Mouse (Mus musculus): ENCODE results near the gene Mei1. TPM values are rescaled to one million over a fixed set of nuclear protein-coding genes. Genes with fewer than 3 reads are reported as not detected.
"Not testable (repeated sequence)": the region's sequence is repeated elsewhere in the genome, so short reads cannot be mapped to it uniquely, and the experiment has no call there.

Gene Mei1
- polyA plus RNA-seq, 1 experiment from 2014 or later: not detected

GRCm38 (mm10) chr15:82073490-82073889 is 3.7 kb downstream of the Mei1 start:
- Histone ChIP-seq H3K9ac (ENCODE audit: low read length) (no peak overlapping the region), H3K27ac (ENCODE audit: low read length) (no peak overlapping the region), H3K9me3 (ENCODE audit: control insufficient read depth, low read length) (0 out of 2 replicates have a peak, but pooled peaks cover 5% of the 10 kb centered on the region), H3K4me1 (replicated peaks; ENCODE audit: control insufficient read depth, insufficient read depth, low read length) (no peaks in the 10 kb centered on the region), H3K4me2 (ENCODE audit: low read depth, low read length) (no peak overlapping the region), H3K27me3 (ENCODE audit: control insufficient read depth, insufficient read depth, low read depth, low read length) (peaks cover 27% of the 10 kb centered on the region), H3K36me3 (ENCODE audit: control insufficient read depth, insufficient read depth, low read length) (no peaks in the 10 kb centered on the region), H3K4me3 (ENCODE audit: low read length) (no peak overlapping the region)
- WGBS: 76% methylated on average over 7 of the region's 7 CpGs
- ATAC-seq (ENCODE audit: low read depth): no peak

GRCm38 (mm10) chr15:82079883-82080282 is 10.1 kb downstream of the Mei1 start:
- Histone ChIP-seq H3K36me3 (ENCODE audit: control insufficient read depth, insufficient read depth, low read length) (no peaks in the 10 kb centered on the region), H3K27me3 (ENCODE audit: control insufficient read depth, insufficient read depth, low read depth, low read length) (no peaks in the 10 kb centered on the region), H3K4me3 (ENCODE audit: low read length) (no peak overlapping the region), H3K4me1 (replicated peaks; ENCODE audit: control insufficient read depth, insufficient read depth, low read length) (no peaks in the 10 kb centered on the region), H3K9ac (ENCODE audit: low read length) (no peak overlapping the region), H3K27ac (ENCODE audit: low read length) (no peak overlapping the region), H3K9me3 (ENCODE audit: control insufficient read depth, low read length) (no peaks in the 10 kb centered on the region), H3K4me2 (ENCODE audit: low read depth, low read length) (no peak overlapping the region)
- no peak for ATAC-seq (ENCODE audit: low read depth)
- 49% methylated on average over 10 of the region's 10 CpGs for WGBS

GRCm38 (mm10) chr15:82081161-82081560 is 11.4 kb downstream of the Mei1 start:
- no peak overlapping the region for H3K4me2 ChIP-seq (ENCODE audit: low read depth, low read length)
- H3K27ac ChIP-seq (ENCODE audit: low read length): no peak overlapping the region
- H3K36me3 ChIP-seq (ENCODE audit: control insufficient read depth, insufficient read depth, low read length): no peaks in the 10 kb centered on the region
- H3K9me3 ChIP-seq (ENCODE audit: control insufficient read depth, low read length): no peaks in the 10 kb centered on the region
- H3K9ac ChIP-seq (ENCODE audit: low read length): no peak overlapping the region
- H3K27me3 ChIP-seq (ENCODE audit: control insufficient read depth, insufficient read depth, low read depth, low read length): no peaks in the 10 kb centered on the region
- H3K4me1 ChIP-seq (replicated peaks; ENCODE audit: control insufficient read depth, insufficient read depth, low read length): no peaks in the 10 kb centered on the region
- WGBS: 26% methylated on average over 7 of the region's 7 CpGs
- H3K4me3 ChIP-seq (ENCODE audit: low read length): no peak overlapping the region
- no peak for ATAC-seq (ENCODE audit: low read depth)

GRCm38 (mm10) chr15:82085606-82086005 is 15.8 kb downstream of the Mei1 start:
- Histone ChIP-seq H3K27ac (ENCODE audit: low read length) (no peak overlapping the region), H3K27me3 (ENCODE audit: control insufficient read depth, insufficient read depth, low read depth, low read length) (no peaks in the 10 kb centered on the region)
- no peak for ATAC-seq (ENCODE audit: low read depth)

GRCm38 (mm10) chr15:82086131-82086530 is 16.3 kb downstream of the Mei1 start:
- Histone ChIP-seq H3K9me3 (ENCODE audit: control insufficient read depth, low read length) (no peaks in the 10 kb centered on the region), H3K27me3 (ENCODE audit: control insufficient read depth, insufficient read depth, low read depth, low read length) (no peaks in the 10 kb centered on the region)
- 64% methylated on average over 12 of the region's 12 CpGs for WGBS

More at GRCm38 (mm10) chr15:82085606-82086005, 15.8 kb downstream of the Mei1 start:
- no peaks in the 10 kb centered on the region for H3K4me1 ChIP-seq (replicated peaks; ENCODE audit: control insufficient read depth, insufficient read depth, low read length)
- no peak overlapping the region for H3K9ac ChIP-seq (ENCODE audit: low read length)
- no peak overlapping the region for H3K4me2 ChIP-seq (ENCODE audit: low read depth, low read length)
- no peak overlapping the region for H3K4me3 ChIP-seq (ENCODE audit: low read length)
- 62% methylated on average over 9 of the region's 9 CpGs for WGBS
- H3K36me3 ChIP-seq (ENCODE audit: control insufficient read depth, insufficient read depth, low read length): no peaks in the 10 kb centered on the region
- H3K9me3 ChIP-seq (ENCODE audit: control insufficient read depth, low read length): no peaks in the 10 kb centered on the region

GRCm38 (mm10) chr15:82087266-82087665 is 17.5 kb downstream of the Mei1 start:
- ATAC-seq (ENCODE audit: low read depth): no peak
- no peak overlapping the region for H3K4me3 ChIP-seq (ENCODE audit: low read length)
- H3K4me1 ChIP-seq (replicated peaks; ENCODE audit: control insufficient read depth, insufficient read depth, low read length): no peaks in the 10 kb centered on the region
- H3K27me3 ChIP-seq (ENCODE audit: control insufficient read depth, insufficient read depth, low read depth, low read length): no peaks in the 10 kb centered on the region
- WGBS: 13% methylated on average over 10 of the region's 10 CpGs
- H3K4me2 ChIP-seq (ENCODE audit: low read depth, low read length): no peak overlapping the region
- H3K9me3 ChIP-seq (ENCODE audit: control insufficient read depth, low read length): no peaks in the 10 kb centered on the region
- H3K9ac ChIP-seq (ENCODE audit: low read length): no peak overlapping the region
- H3K27ac ChIP-seq (ENCODE audit: low read length): no peak overlapping the region
- H3K36me3 ChIP-seq (ENCODE audit: control insufficient read depth, insufficient read depth, low read length): no peaks in the 10 kb centered on the region

More at GRCm38 (mm10) chr15:82086131-82086530, 16.3 kb downstream of the Mei1 start:
- H3K4me2 ChIP-seq (ENCODE audit: low read depth, low read length): no peak overlapping the region
- no peak overlapping the region for H3K9ac ChIP-seq (ENCODE audit: low read length)
- no peak for ATAC-seq (ENCODE audit: low read depth)
- H3K4me1 ChIP-seq (replicated peaks; ENCODE audit: control insufficient read depth, insufficient read depth, low read length): no peaks in the 10 kb centered on the region
- no peak overlapping the region for H3K4me3 ChIP-seq (ENCODE audit: low read length)
- no peak overlapping the region for H3K27ac ChIP-seq (ENCODE audit: low read length)
- H3K36me3 ChIP-seq (ENCODE audit: control insufficient read depth, insufficient read depth, low read length): no peaks in the 10 kb centered on the region

- Histone ChIP-seq H3K9me3 (ENCODE audit: control insufficient read depth, low read length) (no peaks in the 10 kb centered on the region), H3K4me1 (replicated peaks; ENCODE audit: control insufficient read depth, insufficient read depth, low read length) (no peaks in the 10 kb centered on the region), H3K9ac (ENCODE audit: low read length) (no peak overlapping the region), H3K4me3 (ENCODE audit: low read length) (no peak overlapping the region), H3K4me2 (ENCODE audit: low read depth, low read length) (no peak overlapping the region), H3K27me3 (ENCODE audit: control insufficient read depth, insufficient read depth, low read depth, low read length) (no peaks in the 10 kb centered on the region), H3K27ac (ENCODE audit: low read length) (no peak overlapping the region), H3K36me3 (ENCODE audit: control insufficient read depth, insufficient read depth, low read length) (no peaks in the 10 kb centered on the region)
- ATAC-seq (ENCODE audit: low read depth): no peak
- WGBS: 62% methylated on average over 7 of the region's 7 CpGs
These were observed 21.3 kb downstream of the Mei1 start for GRCm38 (mm10) chr15:82091061-82091460.

- H3K4me1 ChIP-seq (replicated peaks; ENCODE audit: control insufficient read depth, insufficient read depth, low read length): no peaks in the 10 kb centered on the region
- H3K9me3 ChIP-seq (ENCODE audit: control insufficient read depth, low read length): no peaks in the 10 kb centered on the region
- no peak overlapping the region for H3K4me2 ChIP-seq (ENCODE audit: low read depth, low read length)
- no peaks in the 10 kb centered on the region for H3K27me3 ChIP-seq (ENCODE audit: control insufficient read depth, insufficient read depth, low read depth, low read length)
- 20% methylated on average over 8 of the region's 8 CpGs for WGBS
- H3K27ac ChIP-seq (ENCODE audit: low read length): no peak overlapping the region
- H3K9ac ChIP-seq (ENCODE audit: low read length): no peak overlapping the region
- no peaks in the 10 kb centered on the region for H3K36me3 ChIP-seq (ENCODE audit: control insufficient read depth, insufficient read depth, low read length)
- no peak for ATAC-seq (ENCODE audit: low read depth)
- H3K4me3 ChIP-seq (ENCODE audit: low read length): no peak overlapping the region
These were observed 37.3 kb downstream of the Mei1 start for GRCm38 (mm10) chr15:82106953-82107555.

GRCm38 (mm10) chr15:82120544-82120943 is 50.7 kb downstream of the Mei1 start:
- no peak for ATAC-seq (ENCODE audit: low read depth)
- 78% methylated on average over 8 of the region's 8 CpGs for WGBS
- H3K4me3 ChIP-seq (ENCODE audit: low read length): no peak overlapping the region
- H3K27ac ChIP-seq (ENCODE audit: low read length): no peak overlapping the region
- no peaks in the 10 kb centered on the region for H3K36me3 ChIP-seq (ENCODE audit: control insufficient read depth, insufficient read depth, low read length)
- H3K27me3 ChIP-seq (ENCODE audit: control insufficient read depth, insufficient read depth, low read depth, low read length): no peaks in the 10 kb centered on the region
- H3K4me2 ChIP-seq (ENCODE audit: low read depth, low read length): no peak overlapping the region
- H3K9me3 ChIP-seq (ENCODE audit: control insufficient read depth, low read length): no peaks in the 10 kb centered on the region
- no peak overlapping the region for H3K9ac ChIP-seq (ENCODE audit: low read length)
- no peaks in the 10 kb centered on the region for H3K4me1 ChIP-seq (replicated peaks; ENCODE audit: control insufficient read depth, insufficient read depth, low read length)

GRCm38 (mm10) chr15:82126690-82127089 is 56.9 kb downstream of the Mei1 start:
- WGBS: 80% methylated on average over 4 of the region's 4 CpGs
- H3K4me1 ChIP-seq (replicated peaks; ENCODE audit: control insufficient read depth, insufficient read depth, low read length); H3K36me3 ChIP-seq (ENCODE audit: control insufficient read depth, insufficient read depth, low read length); H3K27me3 ChIP-seq (ENCODE audit: control insufficient read depth, insufficient read depth, low read depth, low read length); ATAC-seq (ENCODE audit: low read depth); H3K4me2 ChIP-seq (ENCODE audit: low read depth, low read length); H3K27ac ChIP-seq (ENCODE audit: low read length); H3K9me3 ChIP-seq (ENCODE audit: control insufficient read depth, low read length); H3K4me3 ChIP-seq (ENCODE audit: low read length): not testable (repeated sequence)
- H3K9ac ChIP-seq (ENCODE audit: low read length): peak overlapping the region; percentile 67

Data from lung, embryonic 16.5 days (tissue).